Mouse (Mus musculus): ENCODE measurements around the gene Cers6. TPM values are rescaled to one million over a fixed set of nuclear protein-coding genes. Genes with fewer than 3 reads are reported as not detected.

Gene Cers6
- polyA plus RNA-seq, 1 experiment from 2014 or later = 55.3 TPM

- Histone ChIP-seq H3K9ac (ENCODE audit: low read depth, low read length) (no peak overlapping the region), H3K4me3 (ENCODE audit: low read depth, low read length) (no peak overlapping the region), H3K27ac (ENCODE audit: low read length) (no peak overlapping the region), H3K4me2 (ENCODE audit: low read length) (no peak overlapping the region), H3K9me3 (replicated peaks; ENCODE audit: control insufficient read depth, low read length, poor library complexity, severe bottlenecking) (no peaks in the 10 kb centered on the region), H3K4me1 (ENCODE audit: control insufficient read depth, insufficient read depth, low read length) (peaks cover 5% of the 10 kb centered on the region), H3K36me3 (ENCODE audit: control insufficient read depth, insufficient read depth, low read length) (no peaks in the 10 kb centered on the region), H3K27me3 (ENCODE audit: control insufficient read depth, insufficient read depth, low read depth, low read length) (no peaks in the 10 kb centered on the region)
- WGBS = 81% methylated on average over 4 of the region's 4 CpGs
- ATAC-seq = no peak
Measured at GRCm38 (mm10) chr2:69121681-69122080, 260.4 kb downstream of the Cers6 start.

GRCm38 (mm10) chr2:69125425-69125824, 264.2 kb downstream of the Cers6 start:
- H3K4me1 ChIP-seq (ENCODE audit: control insufficient read depth, insufficient read depth, low read length) = peaks cover 9% of the 10 kb centered on the region
- peak; percentile 77 for ATAC-seq
- H3K27me3 ChIP-seq (ENCODE audit: control insufficient read depth, insufficient read depth, low read depth, low read length) = no peaks in the 10 kb centered on the region
- WGBS = 37% methylated on average over 3 of the region's 3 CpGs
- no peak overlapping the region for H3K4me3 ChIP-seq (ENCODE audit: low read depth, low read length)
- H3K27ac ChIP-seq (ENCODE audit: low read length) = peak overlapping the region; percentile 45
- no peak overlapping the region for H3K9ac ChIP-seq (ENCODE audit: low read depth, low read length)
- no peaks in the 10 kb centered on the region for H3K9me3 ChIP-seq (replicated peaks; ENCODE audit: control insufficient read depth, low read length, poor library complexity, severe bottlenecking)
- no peak overlapping the region for H3K4me2 ChIP-seq (ENCODE audit: low read length)
- H3K36me3 ChIP-seq (ENCODE audit: control insufficient read depth, insufficient read depth, low read length) = no peaks in the 10 kb centered on the region

GRCm38 (mm10) chr2:69128321-69128720, 267.1 kb downstream of the Cers6 start:
- H3K27me3 ChIP-seq (ENCODE audit: control insufficient read depth, insufficient read depth, low read depth, low read length) = no peaks in the 10 kb centered on the region
- H3K4me2 ChIP-seq (ENCODE audit: low read length) = no peak overlapping the region
- H3K27ac ChIP-seq (ENCODE audit: low read length) = no peak overlapping the region
- peaks cover 9% of the 10 kb centered on the region for H3K4me1 ChIP-seq (ENCODE audit: control insufficient read depth, insufficient read depth, low read length)
- ATAC-seq = no peak
- 74% methylated on average over 7 of the region's 7 CpGs for WGBS
- H3K4me3 ChIP-seq (ENCODE audit: low read depth, low read length) = no peak overlapping the region
- H3K36me3 ChIP-seq (ENCODE audit: control insufficient read depth, insufficient read depth, low read length) = no peaks in the 10 kb centered on the region
- H3K9ac ChIP-seq (ENCODE audit: low read depth, low read length) = no peak overlapping the region
- H3K9me3 ChIP-seq (replicated peaks; ENCODE audit: control insufficient read depth, low read length, poor library complexity, severe bottlenecking) = no peaks in the 10 kb centered on the region

GRCm38 (mm10) chr2:69128921-69129395, 267.7 kb downstream of the Cers6 start:
- no peaks in the 10 kb centered on the region for H3K36me3 ChIP-seq (ENCODE audit: control insufficient read depth, insufficient read depth, low read length)
- H3K9me3 ChIP-seq (replicated peaks; ENCODE audit: control insufficient read depth, low read length, poor library complexity, severe bottlenecking) = no peaks in the 10 kb centered on the region
- H3K4me1 ChIP-seq (ENCODE audit: control insufficient read depth, insufficient read depth, low read length) = peaks cover 9% of the 10 kb centered on the region
- H3K4me2 ChIP-seq (ENCODE audit: low read length) = peak overlapping the region; percentile 5; the same call in 1 of the 2 replicates
- WGBS = 23% methylated on average over 10 of the region's 10 CpGs
- no peak overlapping the region for H3K27ac ChIP-seq (ENCODE audit: low read length)
- H3K27me3 ChIP-seq (ENCODE audit: control insufficient read depth, insufficient read depth, low read depth, low read length) = no peaks in the 10 kb centered on the region
- no peak overlapping the region for H3K9ac ChIP-seq (ENCODE audit: low read depth, low read length)
- no peak overlapping the region for H3K4me3 ChIP-seq (ENCODE audit: low read depth, low read length)
- ATAC-seq = peak; percentile 70

GRCm38 (mm10) chr2:69129425-69130210, 268.4 kb downstream of the Cers6 start:
- Histone ChIP-seq H3K9ac (ENCODE audit: low read depth, low read length) (no peak overlapping the region), H3K36me3 (ENCODE audit: control insufficient read depth, insufficient read depth, low read length) (no peaks in the 10 kb centered on the region), H3K9me3 (replicated peaks; ENCODE audit: control insufficient read depth, low read length, poor library complexity, severe bottlenecking) (no peaks in the 10 kb centered on the region), H3K27me3 (ENCODE audit: control insufficient read depth, insufficient read depth, low read depth, low read length) (no peaks in the 10 kb centered on the region), H3K4me1 (ENCODE audit: control insufficient read depth, insufficient read depth, low read length) (peaks cover 9% of the 10 kb centered on the region), H3K27ac (ENCODE audit: low read length) (no peak overlapping the region), H3K4me3 (ENCODE audit: low read depth, low read length) (no peak overlapping the region), H3K4me2 (ENCODE audit: low read length) (no peak overlapping the region)
- 59% methylated on average over 7 of the region's 7 CpGs for WGBS
- ATAC-seq = no peak

- H3K4me2 ChIP-seq (ENCODE audit: low read length) = no peak overlapping the region
- H3K27me3 ChIP-seq (ENCODE audit: control insufficient read depth, insufficient read depth, low read depth, low read length) = no peaks in the 10 kb centered on the region
- peaks cover 4% of the 10 kb centered on the region; the same call in 1 of the 2 replicates for H3K4me1 ChIP-seq (ENCODE audit: control insufficient read depth, insufficient read depth, low read length)
- no peak overlapping the region for H3K27ac ChIP-seq (ENCODE audit: low read length)
- H3K9ac ChIP-seq (ENCODE audit: low read depth, low read length) = no peak overlapping the region
- WGBS = 73% methylated on average over 3 of the region's 3 CpGs
- ATAC-seq = no peak
- H3K9me3 ChIP-seq (replicated peaks; ENCODE audit: control insufficient read depth, low read length, poor library complexity, severe bottlenecking) = no peaks in the 10 kb centered on the region
- no peak overlapping the region for H3K4me3 ChIP-seq (ENCODE audit: low read depth, low read length)
- H3K36me3 ChIP-seq (ENCODE audit: control insufficient read depth, insufficient read depth, low read length) = no peaks in the 10 kb centered on the region
Measured at GRCm38 (mm10) chr2:69132046-69132445, 270.8 kb downstream of the Cers6 start.

GRCm38 (mm10) chr2:69132488-69133040, 271.3 kb downstream of the Cers6 start:
- H3K4me1 ChIP-seq (ENCODE audit: control insufficient read depth, insufficient read depth, low read length) = peaks cover 4% of the 10 kb centered on the region; the same call in 1 of the 2 replicates

GRCm38 (mm10) chr2:69134186-69134585, 272.9 kb downstream of the Cers6 start:
- Histone ChIP-seq H3K27ac (ENCODE audit: low read length) (no peak overlapping the region), H3K9ac (ENCODE audit: low read depth, low read length) (no peak overlapping the region), H3K4me3 (ENCODE audit: low read depth, low read length) (no peak overlapping the region), H3K9me3 (replicated peaks; ENCODE audit: control insufficient read depth, low read length, poor library complexity, severe bottlenecking) (no peaks in the 10 kb centered on the region), H3K36me3 (ENCODE audit: control insufficient read depth, insufficient read depth, low read length) (no peaks in the 10 kb centered on the region), H3K4me2 (ENCODE audit: low read length) (no peak overlapping the region), H3K4me1 (ENCODE audit: control insufficient read depth, insufficient read depth, low read length) (no peaks in the 10 kb centered on the region), H3K27me3 (ENCODE audit: control insufficient read depth, insufficient read depth, low read depth, low read length) (no peaks in the 10 kb centered on the region)
- 86% methylated on average over 1 of the region's 1 CpGs for WGBS
- ATAC-seq = no peak

More at GRCm38 (mm10) chr2:69132488-69133040, 271.3 kb downstream of the Cers6 start:
- Histone ChIP-seq H3K27ac (ENCODE audit: low read length) (no peak overlapping the region), H3K27me3 (ENCODE audit: control insufficient read depth, insufficient read depth, low read depth, low read length) (no peaks in the 10 kb centered on the region), H3K9ac (ENCODE audit: low read depth, low read length) (no peak overlapping the region), H3K4me3 (ENCODE audit: low read depth, low read length) (no peak overlapping the region), H3K4me2 (ENCODE audit: low read length) (no peak overlapping the region), H3K36me3 (ENCODE audit: control insufficient read depth, insufficient read depth, low read length) (no peaks in the 10 kb centered on the region), H3K9me3 (replicated peaks; ENCODE audit: control insufficient read depth, low read length, poor library complexity, severe bottlenecking) (no peaks in the 10 kb centered on the region)
- 49% methylated on average over 5 of the region's 5 CpGs for WGBS
- ATAC-seq = no peak

GRCm38 (mm10) chr2:69134937-69135336, 273.7 kb downstream of the Cers6 start:
- Histone ChIP-seq H3K9ac (ENCODE audit: low read depth, low read length) (no peak overlapping the region), H3K4me2 (ENCODE audit: low read length) (no peak overlapping the region), H3K27me3 (ENCODE audit: control insufficient read depth, insufficient read depth, low read depth, low read length) (no peaks in the 10 kb centered on the region), H3K36me3 (ENCODE audit: control insufficient read depth, insufficient read depth, low read length) (no peaks in the 10 kb centered on the region), H3K4me3 (ENCODE audit: low read depth, low read length) (no peak overlapping the region), H3K9me3 (replicated peaks; ENCODE audit: control insufficient read depth, low read length, poor library complexity, severe bottlenecking) (no peaks in the 10 kb centered on the region), H3K27ac (ENCODE audit: low read length) (no peak overlapping the region), H3K4me1 (ENCODE audit: control insufficient read depth, insufficient read depth, low read length) (no peaks in the 10 kb centered on the region)
- WGBS = 76% methylated on average over 9 of the region's 9 CpGs
- no peak for ATAC-seq
